Mouse (Mus musculus) spleen, postnatal 36 days (tissue): ENCODE data around the gene Snx29.
"Not testable (repeated sequence)": the region's sequence is repeated elsewhere in the genome, so short reads cannot be mapped to it uniquely, and the experiment has no call there.

Experiments
- DNase-seq, 2 experiments: peaks; one replicate each; pipeline ENCODE4 v3.0.0; 2022; ENCODE audit warnings: low spot score in 2 of 2, mixed read lengths in 1 of 2

Gene Snx29

DNA sequence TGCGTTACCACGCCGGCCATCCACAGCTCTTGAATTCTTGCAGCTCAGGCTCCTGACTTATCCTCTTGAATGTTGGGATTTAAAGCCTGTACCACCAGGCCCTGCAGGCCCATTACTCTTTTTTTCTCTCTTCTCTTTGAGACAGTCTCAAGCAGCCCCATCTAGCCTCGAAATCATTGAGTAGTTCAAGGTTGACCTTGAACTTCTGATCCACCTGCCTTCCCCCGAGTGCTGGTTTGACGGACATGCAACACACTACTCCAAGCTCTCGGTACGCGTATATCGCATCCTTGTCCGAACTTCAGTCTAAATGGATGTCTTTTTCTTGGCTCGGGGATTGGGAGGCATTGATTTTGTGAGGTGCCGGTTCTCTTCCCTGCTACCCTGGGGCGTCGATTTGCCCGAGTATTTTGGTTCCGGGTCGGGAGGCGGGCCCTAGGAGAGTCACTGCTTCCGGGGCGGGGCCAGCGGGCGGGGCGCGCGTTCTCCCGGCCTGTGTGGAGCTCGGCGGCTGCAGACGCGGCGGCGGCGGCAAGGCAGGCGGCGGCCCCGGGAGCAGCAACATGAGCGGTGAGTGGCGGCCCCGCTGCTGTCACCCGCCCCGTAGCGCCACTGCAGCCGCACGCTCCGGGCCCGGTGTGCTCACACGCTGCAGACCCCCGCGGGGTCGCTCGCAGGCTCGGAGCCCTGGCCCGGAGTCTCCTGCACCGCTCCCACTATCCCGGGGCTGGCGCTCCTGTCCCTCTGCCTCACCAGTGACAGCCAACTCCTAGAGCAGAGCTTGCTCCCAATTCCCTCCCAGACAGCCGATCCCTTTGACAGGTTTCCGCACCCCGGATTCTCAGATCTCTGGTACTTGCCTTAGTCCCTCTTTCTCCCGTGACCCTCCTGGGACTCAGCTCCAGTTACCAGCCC is at the start of gene Snx29:
Gene Snx29, plus strand, starts transcription at position 500 of the 915 bp plus-strand sequence.
- DNase-seq = peak; percentile 95 to 97

DNA sequence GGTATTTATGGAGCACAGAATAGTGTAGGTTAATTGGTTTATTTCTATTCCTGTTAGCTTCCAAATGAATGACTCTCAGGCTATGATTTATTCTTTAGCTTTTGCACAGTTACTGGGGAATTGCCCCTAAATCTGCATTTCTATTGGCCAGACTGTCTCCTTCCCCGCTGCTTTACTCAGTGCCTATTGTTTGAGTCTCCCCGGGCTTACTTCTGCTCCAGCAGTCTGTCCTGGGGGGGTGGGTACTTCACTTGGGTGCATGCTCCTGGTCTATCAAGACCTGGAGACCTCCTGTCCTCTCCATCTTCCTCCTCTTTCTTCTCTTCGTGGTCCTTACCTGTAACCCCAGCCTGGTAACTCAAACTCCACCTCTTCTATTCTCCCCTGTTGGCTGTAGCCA is 45.8 kb upstream of the Snx29 start:
- DNase-seq = no peak

DNA sequence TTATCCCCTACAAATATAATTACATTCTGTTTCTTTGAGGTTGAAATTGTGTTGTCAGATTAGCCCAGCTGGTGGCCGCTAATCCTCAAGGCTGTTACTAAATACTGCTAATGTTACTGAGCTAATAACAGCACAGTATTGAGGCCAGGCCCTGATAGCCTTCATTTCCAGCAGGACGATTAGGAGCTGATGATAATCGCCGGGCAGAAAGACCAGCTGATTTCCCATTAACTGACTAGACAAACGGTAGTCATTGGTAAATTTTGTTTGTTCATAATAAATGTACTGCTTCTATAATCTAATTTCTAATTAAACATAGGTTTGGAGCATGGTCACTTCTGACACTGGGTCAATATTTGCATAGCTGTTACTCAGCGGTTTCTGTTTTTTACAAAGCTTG is 43.9 kb upstream of the Snx29 start:
- DNase-seq = no peak

DNA sequence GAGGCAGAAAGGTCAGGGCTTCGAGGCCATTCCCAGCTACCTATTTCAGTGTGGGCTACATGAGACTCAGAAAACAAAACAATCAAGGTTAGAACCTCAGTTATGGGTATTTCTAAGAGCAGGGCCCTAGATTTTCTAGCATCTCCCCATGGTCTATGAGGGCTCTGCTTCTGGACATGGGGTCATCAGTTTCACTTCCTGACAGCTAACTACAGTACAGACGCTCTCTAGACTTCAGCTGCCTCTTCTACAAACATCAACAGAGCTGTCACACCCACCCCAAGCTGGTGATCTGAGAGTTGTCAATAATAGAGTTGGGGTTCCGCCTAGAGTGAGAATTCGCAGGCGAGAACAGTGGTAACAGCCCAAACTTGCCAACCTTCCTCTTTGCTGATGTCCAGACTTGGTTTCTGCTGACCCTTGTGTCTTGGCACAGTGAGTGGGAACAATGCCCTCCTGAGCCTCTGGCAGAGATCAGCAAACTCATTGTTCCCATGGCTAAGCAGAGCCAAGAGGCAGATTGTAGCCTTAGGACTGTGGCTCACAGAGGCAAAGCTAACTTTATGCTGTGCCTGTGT is 40.0 kb upstream of the Snx29 start:
- DNase-seq = peak; percentile 2 to 9

DNA sequence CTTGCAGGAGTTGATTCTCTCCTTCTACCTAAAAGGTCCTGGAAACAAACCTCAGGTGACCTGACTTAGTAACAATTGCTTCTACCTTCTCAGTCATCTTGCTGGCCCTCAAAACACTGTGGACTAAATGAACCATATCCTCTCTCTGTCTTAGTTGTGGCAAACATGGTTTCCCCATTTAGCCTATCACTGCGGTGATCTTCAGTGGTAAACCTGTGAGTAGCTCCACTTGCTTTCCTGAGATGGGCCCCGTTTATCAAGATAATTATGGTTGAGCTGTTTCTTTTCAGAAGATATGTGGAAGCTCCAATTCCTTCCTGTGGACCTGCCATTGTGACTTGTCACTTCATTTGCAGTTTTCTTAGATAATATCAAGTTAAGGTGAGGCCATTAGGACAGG is 37.8 kb upstream of the Snx29 start:
- no peak for DNase-seq

DNA sequence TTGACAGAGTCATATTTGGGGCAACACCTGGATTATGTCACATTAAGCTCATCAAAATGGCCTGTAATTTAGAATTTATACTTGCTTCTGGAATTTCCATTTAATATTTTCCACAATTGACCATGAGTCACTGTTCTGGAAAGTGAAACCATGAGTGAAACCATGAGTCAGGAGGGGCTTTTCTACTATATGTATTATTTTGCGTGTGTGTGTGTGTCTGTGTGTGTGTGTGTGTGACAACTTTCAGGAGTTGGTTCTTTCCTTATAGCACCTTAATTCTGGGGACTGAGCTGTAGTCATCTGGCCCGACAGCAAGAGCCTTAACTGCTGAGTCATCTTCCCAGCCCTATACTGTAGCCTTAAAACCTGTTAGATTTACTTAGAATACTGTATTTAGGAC is 36.8 kb upstream of the Snx29 start:
- DNase-seq = no peak

DNA sequence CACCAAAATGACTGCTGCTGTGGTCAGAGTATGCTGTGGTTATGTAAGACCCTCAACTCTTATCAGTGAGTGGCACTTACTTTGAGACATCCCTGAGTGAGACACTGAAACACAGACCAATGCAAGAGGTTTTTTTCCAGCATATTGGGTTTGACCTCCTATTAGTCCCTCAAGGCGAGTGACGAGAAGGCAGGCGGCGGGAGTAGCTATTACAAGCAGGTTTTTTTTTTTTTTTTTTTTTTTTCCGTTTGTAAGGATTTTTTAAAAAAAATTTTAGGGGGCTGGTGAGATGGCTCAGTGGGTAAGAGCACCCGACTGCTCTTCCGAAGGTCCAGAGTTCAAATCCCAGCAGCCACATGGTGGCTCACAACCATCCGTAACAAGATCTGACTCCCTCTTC is 33.8 kb upstream of the Snx29 start:
- DNase-seq = not testable (repeated sequence)

DNA sequence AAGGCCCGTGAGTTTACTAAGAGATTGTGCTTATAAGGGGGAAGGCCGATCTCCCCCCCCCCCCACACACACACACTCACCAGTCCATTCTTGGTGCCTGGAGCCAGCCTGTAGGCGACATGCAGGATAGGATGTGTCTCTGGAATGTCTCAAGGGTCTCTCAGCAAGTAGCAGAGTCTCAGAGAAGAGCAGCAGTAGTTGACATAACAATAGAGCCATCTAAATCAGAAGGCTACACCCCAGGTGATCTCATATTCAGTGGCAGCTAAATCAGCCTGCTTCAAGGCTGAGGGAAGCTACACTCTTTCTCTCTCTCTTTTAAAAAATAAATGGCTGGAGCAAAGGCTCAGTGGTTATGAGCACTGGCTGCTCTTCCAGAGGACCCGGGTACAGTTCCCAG is 27.1 kb upstream of the Snx29 start:
- not testable (repeated sequence) for DNase-seq

DNA sequence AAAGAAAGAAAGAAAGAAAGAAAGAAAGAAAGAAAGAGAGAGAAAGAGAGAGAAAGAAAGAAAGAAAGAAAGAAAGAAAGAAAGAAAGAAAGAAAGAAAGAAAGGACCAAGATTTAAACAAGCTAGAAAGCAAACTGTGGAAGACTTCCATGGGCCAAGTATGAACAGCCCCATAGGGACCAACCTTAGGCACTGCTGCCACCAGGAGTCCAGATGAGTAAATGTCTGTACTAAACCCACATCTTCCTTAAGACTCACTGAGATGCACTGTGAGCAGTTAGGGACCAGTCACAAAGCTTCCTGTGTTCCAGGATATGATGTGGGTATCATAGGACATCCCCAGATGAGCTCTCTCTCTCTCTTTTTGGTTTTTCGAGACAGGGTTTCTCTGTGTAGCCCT is 25.0 kb upstream of the Snx29 start:
- DNase-seq = not testable (repeated sequence)

DNA sequence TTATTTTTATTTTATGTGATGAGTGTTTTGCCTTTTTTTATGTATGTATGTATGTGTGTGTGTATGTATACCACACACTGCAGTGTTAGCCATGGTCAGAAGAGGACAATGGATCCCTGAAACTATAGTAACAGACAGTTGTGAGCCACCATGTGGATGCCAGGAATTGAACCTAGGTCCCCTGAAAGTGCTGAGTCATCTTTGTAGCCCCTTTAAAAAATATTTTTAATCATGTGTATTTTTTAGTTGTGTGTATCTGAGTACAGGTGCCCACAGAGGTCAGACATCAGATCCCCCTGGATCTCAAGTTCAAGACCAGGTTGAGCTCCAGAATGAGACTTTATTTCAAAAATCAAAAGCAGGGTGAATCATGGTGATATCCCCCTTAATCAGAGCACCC is 19.0 kb upstream of the Snx29 start:
- no peak for DNase-seq

DNA sequence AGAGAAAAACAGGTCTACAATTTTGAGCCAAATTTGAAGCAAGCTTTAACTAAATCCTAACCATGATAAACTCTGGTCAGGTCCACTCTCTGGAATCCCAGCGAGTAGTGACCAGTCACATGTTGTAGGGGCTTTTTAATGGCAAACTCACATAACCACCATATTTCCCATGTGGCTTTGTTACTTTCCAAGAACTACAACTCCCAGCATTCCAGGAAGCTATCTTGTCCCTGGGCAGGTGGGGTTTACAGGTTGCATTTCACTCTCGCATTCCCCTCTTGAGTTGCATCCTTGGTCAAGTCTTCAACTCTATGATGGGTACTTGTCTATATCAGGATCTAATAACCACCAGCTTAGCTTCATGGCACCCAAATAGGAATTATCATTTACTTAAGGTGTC is 17.2 kb upstream of the Snx29 start:
- no peak for DNase-seq

DNA sequence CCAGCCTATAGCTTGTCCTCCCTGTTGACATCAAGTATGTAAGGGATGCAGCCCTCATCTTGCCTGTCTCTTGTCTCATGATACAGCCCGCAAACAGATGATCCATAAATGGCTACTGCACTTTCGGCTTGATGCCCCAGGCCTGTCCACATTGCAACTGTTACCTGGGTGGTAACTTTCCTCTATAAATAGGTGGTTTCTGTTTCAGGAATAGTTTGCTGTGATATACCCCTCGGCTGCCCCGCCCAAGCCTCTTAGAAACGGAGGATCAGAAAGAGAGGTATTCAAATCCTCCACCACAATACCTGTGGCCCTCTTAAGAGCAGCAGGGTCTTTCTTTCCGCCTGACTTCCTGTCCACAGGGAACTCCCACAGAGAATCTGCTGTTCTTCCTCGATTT is 9.2 kb upstream of the Snx29 start, which contains the start of gene Tnfrsf17:
Gene Tnfrsf17, plus strand, starts transcription at position 301 of the 400 bp plus-strand sequence.
- no peak for DNase-seq

DNA sequence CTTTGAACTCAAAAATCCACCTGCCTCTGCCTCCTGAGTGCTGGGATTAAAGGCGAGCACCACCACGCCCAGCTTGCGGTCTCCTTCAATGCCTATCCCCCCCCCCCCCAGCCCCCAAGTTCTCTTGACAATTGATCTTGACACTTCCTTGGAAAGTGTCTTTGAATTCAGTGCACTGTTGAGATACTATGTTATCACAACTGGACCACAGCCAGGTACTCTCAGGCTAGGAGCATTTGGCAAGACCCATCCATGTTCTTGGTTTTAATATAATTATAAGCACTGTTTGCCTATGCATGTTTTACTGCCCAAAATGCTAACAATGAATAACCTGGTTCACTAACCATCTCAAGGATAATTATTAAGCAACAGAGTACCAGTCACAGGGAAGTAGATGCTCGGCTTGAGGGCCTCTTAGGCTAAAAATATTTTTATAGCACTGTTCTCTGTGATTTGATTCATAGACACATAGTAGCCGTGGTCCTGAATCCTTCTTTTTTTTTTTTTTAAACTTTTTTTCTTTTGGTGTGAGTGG is 6.9 kb upstream of the Snx29 start:
- DNase-seq = no peak

DNA sequence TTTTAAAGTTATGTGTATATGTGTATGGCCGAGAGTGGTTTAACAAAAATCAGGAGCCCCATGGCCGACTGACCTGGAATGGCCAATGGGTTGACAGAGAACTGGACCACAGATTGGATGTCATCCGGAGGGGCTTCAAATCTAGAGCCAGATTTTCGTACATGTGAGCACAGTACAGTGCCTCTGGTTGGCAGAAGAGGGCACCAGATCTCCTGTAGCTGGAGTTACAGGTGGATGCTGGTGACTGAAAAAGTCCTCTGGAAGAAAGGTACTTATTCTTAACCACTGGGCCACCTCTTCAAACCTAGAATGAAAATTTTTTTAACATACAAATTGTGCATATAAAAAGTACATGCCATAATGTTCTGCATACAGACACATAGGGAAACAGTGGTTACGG is 6.0 kb upstream of the Snx29 start:
- DNase-seq = peak in 1 of 2 experiments; percentile 28

DNA sequence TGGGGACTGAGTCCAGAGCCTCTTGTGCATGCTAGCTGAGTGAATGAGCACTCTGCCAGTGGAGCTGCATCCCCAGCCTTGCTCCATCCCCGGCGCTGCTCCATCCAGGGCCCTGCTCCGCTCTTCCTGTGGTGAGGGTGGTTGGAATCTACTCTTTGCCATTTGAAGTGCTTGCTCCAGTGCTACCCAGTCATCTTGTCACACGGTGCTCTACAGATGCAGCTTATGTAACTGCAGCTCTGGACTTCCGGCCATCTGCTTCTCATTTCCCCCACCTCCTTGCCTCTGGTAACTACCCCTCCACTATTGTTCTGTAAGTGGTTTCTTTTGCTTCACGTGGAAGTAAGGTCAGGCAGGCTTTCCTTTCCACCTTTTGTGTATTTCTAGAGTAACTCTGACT is 5.4 kb upstream of the Snx29 start:
- peak; percentile 44 to 50 for DNase-seq

DNA sequence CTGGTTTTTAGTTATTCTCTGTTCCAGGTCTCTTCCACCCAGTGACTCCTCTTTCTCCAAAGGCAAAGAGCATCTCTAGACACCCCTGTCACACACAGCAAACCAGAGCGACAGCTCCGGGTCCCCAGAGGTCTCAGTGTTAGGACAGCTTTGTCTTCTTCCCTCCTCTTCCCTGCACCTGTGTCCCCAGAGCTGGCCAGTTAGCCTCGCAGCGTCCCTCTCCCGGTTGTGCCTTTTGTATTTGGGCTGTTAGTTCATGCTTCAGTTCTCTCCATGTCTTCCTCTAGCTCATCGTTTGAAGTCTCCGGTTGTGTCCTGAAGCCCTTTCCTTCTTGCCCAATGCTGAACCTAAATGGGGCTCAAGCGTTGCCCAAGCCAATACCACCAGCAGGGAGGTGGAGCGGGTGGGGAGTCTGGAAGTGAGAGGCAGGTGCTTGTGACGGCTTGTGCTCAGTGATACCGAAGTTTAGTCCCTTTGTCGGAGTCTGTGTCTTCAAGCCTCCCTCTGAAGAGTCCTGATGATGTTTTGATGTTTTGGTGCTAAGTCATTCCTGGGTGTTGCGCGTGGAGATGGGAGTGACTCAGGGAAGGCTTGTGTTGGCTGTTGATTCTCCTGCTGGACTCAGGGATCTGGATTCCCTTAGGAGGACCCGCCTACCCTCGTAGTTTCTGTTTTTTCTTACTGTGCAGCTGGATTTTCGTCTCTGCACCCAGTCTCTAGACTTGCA is 780 bp downstream of the Snx29 start:
- DNase-seq = no peak

DNA sequence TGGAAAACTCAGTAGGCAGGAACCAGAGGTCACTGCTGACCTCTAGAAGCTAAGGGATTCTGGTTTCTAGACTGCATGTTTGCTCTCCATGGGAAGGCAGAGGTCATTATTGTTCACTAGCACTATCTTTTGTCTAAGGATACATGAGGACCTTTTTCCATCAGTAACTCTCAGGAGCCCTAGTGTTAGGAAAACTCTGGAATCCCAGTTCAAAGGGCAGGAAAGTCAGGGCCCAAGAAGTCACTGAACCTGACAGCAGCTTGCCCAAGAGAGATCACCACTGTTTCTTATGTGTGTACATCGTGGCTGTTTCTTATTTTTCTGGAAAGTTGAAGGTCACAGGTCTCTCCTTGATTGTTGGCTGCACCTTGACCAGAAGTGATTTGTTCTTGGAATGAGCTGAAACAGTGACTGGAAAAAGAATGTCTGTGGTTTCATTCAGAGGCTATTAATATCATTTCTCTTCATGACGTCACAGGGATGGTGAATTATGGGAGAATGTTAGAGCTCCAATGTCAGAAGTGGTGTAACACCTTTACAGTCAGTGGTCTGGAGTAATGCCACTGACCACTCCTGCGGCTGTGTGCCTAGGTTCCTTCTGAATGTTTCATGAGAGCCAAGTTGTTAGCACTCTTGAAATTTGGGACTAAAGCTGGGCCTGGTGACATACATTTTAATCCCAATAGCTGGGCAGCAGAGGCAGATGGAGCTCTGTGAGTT is 7.5 kb downstream of the Snx29 start:
- no peak for DNase-seq

DNA sequence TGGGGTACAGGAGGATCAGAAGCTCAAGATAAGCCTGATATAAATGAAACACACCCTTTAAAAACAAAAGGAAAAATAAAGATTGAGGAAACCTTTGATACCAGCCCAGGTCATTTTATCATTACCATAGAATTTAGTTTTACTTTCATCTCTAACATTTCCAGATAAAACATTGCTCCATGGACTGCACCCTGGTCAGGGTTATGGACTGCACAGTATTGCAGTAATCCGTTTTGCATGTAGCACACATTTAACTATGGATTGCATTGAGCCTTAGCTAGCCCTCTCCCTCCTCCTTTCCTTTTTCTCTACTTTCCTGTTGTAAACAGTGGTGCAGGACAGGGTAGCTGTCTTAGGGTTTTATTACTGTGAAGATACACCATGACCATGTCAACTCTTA is 8.3 kb downstream of the Snx29 start:
- no peak for DNase-seq

DNA sequence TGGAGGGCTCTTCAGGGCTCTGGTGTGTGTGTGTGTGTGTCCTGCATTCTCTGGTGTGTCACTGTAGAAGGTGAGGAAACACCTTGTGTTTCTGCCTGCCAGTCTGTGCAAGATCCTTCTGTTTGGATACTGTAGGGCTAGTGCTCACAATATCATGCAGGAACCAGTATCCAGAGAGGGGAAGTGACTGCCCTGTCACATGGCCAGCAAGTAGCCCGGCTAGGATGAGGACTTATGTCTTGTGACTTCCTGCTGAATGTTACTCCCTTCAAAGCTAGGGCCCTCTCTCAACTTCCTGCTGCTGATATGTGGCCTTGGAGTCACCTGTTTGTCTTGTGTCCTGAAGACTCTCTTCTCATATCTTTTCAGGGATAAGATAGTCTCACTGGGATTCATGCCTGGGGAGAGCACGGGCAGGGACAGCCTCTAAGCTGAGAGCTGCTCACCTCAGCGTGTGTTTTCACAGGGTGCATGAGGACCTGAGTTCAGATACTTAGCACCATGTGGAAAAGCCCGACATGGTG is 20.6 kb downstream of the Snx29 start:
- peak; percentile 10 to 29 for DNase-seq

DNA sequence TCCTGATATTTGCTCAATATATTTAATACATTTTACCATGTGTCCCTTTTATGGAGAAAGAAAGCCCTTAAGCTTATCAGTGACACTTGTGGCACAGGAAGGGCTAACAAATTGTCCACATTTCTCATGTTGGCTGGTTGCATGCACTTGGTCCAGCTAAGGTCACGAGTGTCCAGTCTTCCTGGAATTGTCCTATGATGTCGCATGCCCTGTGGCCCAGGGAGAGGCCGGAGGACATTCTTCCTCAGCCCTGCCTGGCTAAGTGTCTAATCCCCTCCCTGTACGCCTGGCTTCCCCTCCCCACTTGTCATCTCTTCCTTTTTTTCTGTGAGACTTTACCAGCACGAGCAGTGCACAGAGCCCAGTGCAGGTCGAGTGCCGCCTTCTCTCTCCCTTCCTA is 29.2 kb downstream of the Snx29 start:
- no peak for DNase-seq

DNA sequence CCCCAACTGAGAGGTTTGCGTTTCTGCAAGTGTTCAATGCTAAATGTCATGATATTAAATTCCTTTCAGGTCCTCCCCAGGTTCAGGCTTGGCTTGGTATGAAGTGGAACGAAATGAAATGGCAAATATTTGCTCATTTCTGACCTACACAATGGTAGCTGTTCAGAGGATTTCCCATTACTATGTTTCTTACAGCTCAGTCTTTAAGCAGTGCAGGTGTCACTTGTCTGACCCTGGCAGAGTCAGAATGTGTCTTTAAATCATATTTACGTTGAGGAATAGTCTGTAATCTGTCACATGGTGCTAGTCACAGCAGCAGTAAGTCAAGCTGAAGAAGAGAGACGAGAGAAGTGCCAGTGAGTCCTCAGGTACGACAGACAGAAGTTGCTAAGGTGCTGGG is 36.5 kb downstream of the Snx29 start:
- no peak for DNase-seq
